Mouse (Mus musculus) heart, adult 10 weeks (tissue): ENCODE measurements around the gene Trap1a. TPM values are rescaled to one million over a fixed set of nuclear protein-coding genes. Genes with fewer than 3 reads are reported as not detected.

Experiments used
- polyA plus RNA-seq: library from polyadenylated mRNA; stranded (reverse); fragments of 350-450 nt; fragmentation: Illumina TruSeq; extraction: RNeasy Lipid Tissue Mini Kit (QIAGEN cat#74804); gene quantifications from one replicate; pipeline ENCODE4 v1.2.3, GENCODE M21; 2014; ENCODE audit warnings: low read depth, low replicate concordance

Trap1a gene
- not detected for polyA plus RNA-seq

DNA sequence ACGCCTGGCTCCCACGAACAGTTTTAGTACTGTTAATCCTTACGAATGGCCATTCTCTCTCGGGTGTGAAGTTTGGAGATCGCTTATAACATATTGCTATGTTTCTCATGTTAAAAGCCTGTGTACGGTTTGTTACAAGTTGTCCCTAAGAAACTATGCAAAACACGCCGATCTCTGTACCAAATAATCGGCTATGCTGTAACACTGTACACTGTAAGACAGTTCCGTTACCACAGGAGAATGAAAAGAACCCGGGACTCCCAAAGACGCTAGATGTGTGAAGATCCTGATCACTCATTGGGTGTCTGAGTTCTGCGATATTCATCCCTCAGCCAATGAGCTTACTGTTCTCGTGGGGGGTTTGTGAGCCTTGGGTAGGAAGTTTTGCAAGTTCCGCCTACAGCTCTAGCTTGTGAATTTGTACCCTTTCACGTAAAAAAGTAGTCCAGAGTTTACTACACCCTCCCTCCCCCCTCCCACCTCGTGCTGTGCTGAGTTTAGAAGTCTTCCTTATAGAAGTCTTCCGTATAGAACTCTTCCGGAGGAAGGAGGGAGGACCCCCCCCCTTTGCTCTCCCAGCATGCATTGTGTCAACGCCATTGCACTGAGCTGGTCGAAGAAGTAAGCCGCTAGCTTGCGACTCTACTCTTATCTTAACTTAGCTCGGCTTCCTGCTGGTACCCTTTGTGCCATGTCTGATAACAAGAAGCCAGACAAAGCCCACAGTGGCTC, at the start of gene Trap1a:
Trap1a (plus strand) TSS at position 421 of the 732 bp plus-strand sequence.

Other genes with a start within 250 kb of the Trap1a start
- not detected for gene Serpina7, start 248.4 kb upstream of the Trap1a start, polyA plus RNA-seq
- gene 4930513O06Rik, start 247.4 kb upstream of the Trap1a start, polyA plus RNA-seq: not detected
- gene 4933428M09Rik, start 154.5 kb upstream of the Trap1a start, polyA plus RNA-seq: not detected
- 2.6 TPM for gene Mum1l1, start 123.6 kb upstream of the Trap1a start, polyA plus RNA-seq
- gene D330045A20Rik, start 146.7 kb downstream of the Trap1a start, polyA plus RNA-seq: not detected
- gene Rnf128, start 229.6 kb downstream of the Trap1a start, polyA plus RNA-seq: 63.7 TPM